Mouse (Mus musculus) forebrain, embryonic 15.5 days (tissue): ENCODE data around the gene 2300002M23Rik. TPM values are rescaled to one million over a fixed set of nuclear protein-coding genes. Genes with fewer than 3 reads are reported as not detected.

Source experiments
- ATAC-seq: fragments of 200-750 bp; cut with Nextera tagmentation; replicated peaks from 2 replicates; pipeline ENCODE4 v1.8.0; 2017; ENCODE audit warnings: mild to moderate bottlenecking, moderate TSS enrichment, moderate library complexity
- H3K27ac ChIP-seq: fragments of 300-500 bp; sonication (generic); replicated peaks from 2 replicates; pipeline ENCODE4 v1.5.1; 2015; ENCODE audit warnings: mild to moderate bottlenecking, inconsistent platforms
- H3K27me3 ChIP-seq: fragments of 300-500 bp; sonication (generic); 2 replicates; pipeline ENCODE4 v1.6.1; 2015; ENCODE audit warnings: inconsistent platforms
- H3K36me3 ChIP-seq: fragments of 300-500 bp; sonication (generic); 2 replicates; pipeline ENCODE4 v1.6.1; 2015; ENCODE audit warnings: mild to moderate bottlenecking, inconsistent platforms
- H3K4me1 ChIP-seq: fragments of 300-500 bp; sonication (generic); 2 replicates; pipeline ENCODE4 v1.6.1; 2015; ENCODE audit warnings: inconsistent platforms
- H3K4me2 ChIP-seq: fragments of 300-500 bp; sonication (generic); replicated peaks from 2 replicates; pipeline ENCODE4 v1.6.1; 2015; ENCODE audit warnings: mild to moderate bottlenecking, inconsistent platforms
- H3K4me3 ChIP-seq: fragments of 300-500 bp; sonication (generic); 2 replicates; pipeline ENCODE4 v1.5.1; 2015; ENCODE audit warnings: mild to moderate bottlenecking, inconsistent platforms
- H3K9ac ChIP-seq: fragments of 300-500 bp; sonication (generic); replicated peaks from 2 replicates; pipeline ENCODE4 v1.6.1; 2015; ENCODE audit warnings: mild to moderate bottlenecking, inconsistent platforms
- H3K9me3 ChIP-seq: fragments of 300-500 bp; sonication (generic); 2 replicates; pipeline ENCODE4 v1.6.1; 2016; ENCODE audit warnings: inconsistent platforms
- WGBS: fragments of 180-500 bp; shearing (Covaris S2); methylation state at CpG from one replicate; pipeline ENCODE4 v1.1.7; 2015; ENCODE audit warnings: mixed read lengths; 5-methylcytosine and 5-hydroxymethylcytosine counted together
- polyA plus RNA-seq: library from polyadenylated mRNA; unstranded; fragments of >200 nt; fragmentation: Nextera tagmentation; extraction: Ambion mirVana; gene quantifications from 2 replicates; pipeline ENCODE4 v1.2.1, GENCODE M21; 2015

Gene 2300002M23Rik
- polyA plus RNA-seq, 1 experiment from 2014 or later = not detected

DNA sequence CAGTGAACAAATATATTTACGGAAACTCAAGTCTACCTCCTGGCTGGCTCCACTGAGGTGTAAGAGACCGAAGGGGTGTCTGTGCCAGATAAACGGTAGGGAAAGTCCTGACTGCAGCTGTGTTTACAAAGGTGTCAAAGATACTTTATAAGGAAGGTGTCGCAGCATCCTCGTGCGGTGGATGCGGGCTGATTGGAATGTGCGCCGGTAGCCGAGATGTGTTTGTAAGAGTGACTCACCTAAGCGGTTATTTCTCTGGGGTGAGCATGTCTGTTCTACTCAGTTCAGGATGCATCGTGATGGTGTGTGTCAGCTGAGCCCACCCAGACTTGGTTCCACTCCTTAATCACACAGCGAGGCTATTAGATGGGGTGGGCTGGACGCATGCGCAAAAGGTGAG, 24.5 kb downstream of the 2300002M23Rik start:
- Histone ChIP-seq H3K4me2 (no peak overlapping the region), H3K4me1 (peaks cover 7% of the 10 kb centered on the region), H3K9ac (no peak overlapping the region), H3K4me3 (no peak overlapping the region), H3K9me3 (no peaks in the 10 kb centered on the region), H3K27ac (no peak overlapping the region), H3K36me3 (no peaks in the 10 kb centered on the region), H3K27me3 (no peaks in the 10 kb centered on the region)
- 93% methylated on average over 15 of the region's 15 CpGs for WGBS
- ATAC-seq = no peak

DNA sequence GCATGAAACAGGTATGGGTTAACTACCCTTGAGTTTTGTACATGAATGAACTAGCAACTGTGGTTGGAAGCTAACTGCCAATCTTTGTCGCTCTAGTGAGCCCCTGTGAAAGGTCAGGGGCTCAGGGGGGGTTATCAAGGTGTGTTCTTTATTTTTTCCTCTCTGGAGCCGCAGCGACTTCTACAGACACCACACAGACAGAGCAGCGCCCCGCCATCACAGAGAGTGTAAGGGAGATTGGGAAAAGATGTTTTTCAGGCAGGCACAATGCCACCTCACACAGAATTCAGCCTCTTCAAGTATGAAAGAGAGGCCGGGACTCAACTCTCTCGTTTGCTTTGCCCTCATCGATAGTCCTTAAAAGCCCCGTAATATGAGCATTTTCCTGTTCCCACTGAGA, 24.9 kb downstream of the 2300002M23Rik start:
- 91% methylated on average over 9 of the region's 9 CpGs for WGBS
- Histone ChIP-seq H3K9ac (no peak overlapping the region), H3K36me3 (no peaks in the 10 kb centered on the region), H3K27me3 (no peaks in the 10 kb centered on the region), H3K4me3 (no peak overlapping the region), H3K4me1 (peaks cover 7% of the 10 kb centered on the region), H3K9me3 (no peaks in the 10 kb centered on the region), H3K4me2 (no peak overlapping the region), H3K27ac (no peak overlapping the region)
- ATAC-seq = no peak

DNA sequence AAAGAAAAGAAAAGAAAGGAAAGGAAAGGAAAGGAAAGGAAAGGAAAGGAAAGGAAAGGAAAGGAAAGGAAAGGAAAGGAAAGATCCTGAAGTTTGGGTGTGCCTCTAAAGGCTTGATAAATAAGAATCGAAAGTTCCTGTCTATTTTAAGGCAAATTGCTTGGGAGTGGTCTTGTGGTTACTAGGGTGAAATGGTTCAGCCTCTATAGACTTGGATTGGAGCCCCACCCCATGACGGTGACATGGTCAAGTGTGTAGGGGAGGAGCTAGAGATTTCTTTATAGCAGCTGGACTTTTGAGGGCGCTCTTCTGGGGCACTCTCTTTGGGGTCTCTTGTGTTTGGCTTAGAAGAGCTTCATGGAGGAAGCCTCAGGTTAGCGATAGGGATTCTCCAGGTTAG, 26.5 kb downstream of the 2300002M23Rik start:
- Histone ChIP-seq H3K27me3 (no peaks in the 10 kb centered on the region), H3K4me1 (peaks cover 7% of the 10 kb centered on the region), H3K9me3 (no peaks in the 10 kb centered on the region), H3K4me2 (no peak overlapping the region), H3K9ac (no peak overlapping the region), H3K4me3 (no peak overlapping the region), H3K36me3 (no peaks in the 10 kb centered on the region), H3K27ac (no peak overlapping the region)
- no peak for ATAC-seq
- WGBS = 40% methylated on average over 4 of the region's 4 CpGs

DNA sequence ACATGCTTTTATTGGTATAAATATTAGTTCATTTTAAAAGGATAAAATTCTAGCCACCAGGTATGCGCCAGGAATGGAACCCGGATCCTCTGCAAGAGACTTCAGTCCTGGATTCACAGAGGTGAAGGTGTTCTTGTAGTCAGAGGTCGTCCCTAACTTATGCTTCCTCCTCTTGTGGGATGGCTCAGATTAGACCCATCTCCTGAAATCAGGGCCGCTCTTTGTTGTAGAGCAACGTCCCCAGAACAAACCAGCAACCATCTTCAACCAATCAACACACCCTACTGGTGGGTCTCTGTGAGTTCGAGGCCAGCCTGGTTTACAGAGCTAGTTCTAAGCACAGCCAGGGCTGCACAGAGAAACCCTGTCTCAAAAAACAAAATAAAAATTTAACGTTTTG, 27.2 kb downstream of the 2300002M23Rik start:
- 87% methylated on average over 7 of the region's 7 CpGs for WGBS
- Histone ChIP-seq H3K9ac (no peak overlapping the region), H3K9me3 (no peaks in the 10 kb centered on the region), H3K27ac (no peak overlapping the region), H3K4me2 (no peak overlapping the region), H3K4me1 (peaks cover 7% of the 10 kb centered on the region), H3K27me3 (no peaks in the 10 kb centered on the region), H3K36me3 (no peaks in the 10 kb centered on the region), H3K4me3 (no peak overlapping the region)
- no peak for ATAC-seq

DNA sequence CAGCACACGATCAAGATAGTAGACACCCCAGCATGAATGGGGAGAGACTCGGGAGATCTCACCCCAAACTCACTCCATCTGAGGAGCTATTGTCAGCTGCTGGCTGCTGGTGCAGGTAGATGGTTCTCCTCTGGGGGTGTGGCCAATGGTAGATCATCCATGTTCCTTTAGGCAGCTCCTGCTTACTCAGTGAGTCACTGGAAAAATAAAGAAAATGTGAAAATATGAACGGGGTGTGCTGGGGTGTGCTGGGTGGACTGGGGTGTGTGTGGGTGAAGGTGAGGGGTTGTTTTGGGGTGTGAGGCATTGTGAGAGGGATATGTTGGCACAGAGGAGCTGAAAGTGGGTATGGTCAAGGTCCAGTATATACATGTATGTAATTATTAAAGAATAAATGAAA, 30.1 kb downstream of the 2300002M23Rik start:
- Histone ChIP-seq H3K9me3 (no peaks in the 10 kb centered on the region), H3K27me3 (no peaks in the 10 kb centered on the region), H3K27ac (no peak overlapping the region), H3K36me3 (no peaks in the 10 kb centered on the region), H3K9ac (no peak overlapping the region), H3K4me2 (no peak overlapping the region), H3K4me1 (no peaks in the 10 kb centered on the region), H3K4me3 (no peak overlapping the region)
- ATAC-seq = no peak
- 91% methylated on average over 3 of the region's 3 CpGs for WGBS

DNA sequence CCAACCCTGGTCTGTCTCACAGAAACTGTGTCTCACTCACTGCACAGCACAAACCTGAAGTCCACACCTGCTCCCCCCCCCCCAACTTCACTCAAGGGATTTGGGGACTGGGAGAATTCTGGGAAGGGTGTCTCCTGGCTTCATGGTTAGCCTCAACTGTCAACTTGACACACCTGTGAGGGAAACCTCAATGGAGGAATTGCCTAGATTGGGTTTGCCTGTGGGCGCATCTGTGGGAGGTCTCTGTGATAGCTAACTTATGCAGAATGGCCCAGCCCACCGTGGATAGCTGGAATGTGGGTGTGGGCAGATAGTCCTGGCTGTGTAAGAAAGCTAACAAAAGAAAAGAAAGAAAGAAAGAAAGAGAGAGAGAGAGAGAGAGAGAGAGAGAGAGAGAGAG, 34.0 kb downstream of the 2300002M23Rik start, which contains the start of gene Sfta2:
Gene Sfta2, plus strand, starts transcription at position 301 of the 400 bp plus-strand sequence.
- no peaks in the 10 kb centered on the region for H3K4me1 ChIP-seq
- H3K4me2 ChIP-seq = no peak within 1 kb of the TSS
- no peak within 1 kb of the TSS for H3K27ac ChIP-seq
- H3K9ac ChIP-seq = no peak within 1 kb of the TSS
- ATAC-seq = no peak
- H3K9me3 ChIP-seq = no peaks in the 10 kb centered on the region
- H3K4me3 ChIP-seq = no peak within 1 kb of the TSS
- WGBS = 59% methylated on average over 2 of the region's 2 CpGs
- no peaks in the 10 kb centered on the region for H3K36me3 ChIP-seq
- no peaks in the 10 kb centered on the region for H3K27me3 ChIP-seq

DNA sequence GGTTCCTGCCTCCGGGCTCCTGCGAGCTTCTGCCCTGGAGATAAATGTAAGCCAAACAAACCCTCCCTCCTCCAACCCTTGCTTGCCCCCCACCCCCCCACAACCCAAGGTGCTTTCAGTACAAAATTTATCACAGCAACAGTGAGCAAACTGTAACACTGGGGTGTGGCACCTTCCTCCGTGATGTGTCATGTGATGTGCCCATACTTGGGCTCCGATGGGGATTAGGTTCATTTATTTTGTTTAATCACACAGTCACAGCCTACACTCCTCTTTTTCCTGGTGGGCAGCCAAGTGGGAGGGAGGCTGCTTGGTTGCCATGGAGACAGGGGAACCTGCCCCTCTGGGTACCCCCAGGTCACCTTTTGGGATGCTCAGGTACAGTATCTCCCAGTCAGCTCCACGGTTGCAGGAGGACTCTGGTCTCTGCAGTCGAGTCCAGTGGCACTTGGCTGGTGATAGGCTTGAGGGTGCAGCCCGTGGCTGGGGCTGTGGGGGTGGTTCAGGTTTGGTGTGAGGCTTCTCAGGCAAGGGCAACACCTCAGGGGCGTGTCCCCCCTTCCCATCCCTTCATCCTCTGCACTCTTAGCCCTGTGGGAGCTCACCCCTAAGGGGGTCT, 34.6 kb downstream of the 2300002M23Rik start:
- WGBS = 59% methylated on average over 8 of the region's 8 CpGs
- H3K36me3 ChIP-seq = no peaks in the 10 kb centered on the region
- no peak overlapping the region for H3K4me3 ChIP-seq
- H3K9ac ChIP-seq = no peak overlapping the region
- no peaks in the 10 kb centered on the region for H3K27me3 ChIP-seq
- no peak for ATAC-seq
- no peaks in the 10 kb centered on the region for H3K4me1 ChIP-seq
- no peaks in the 10 kb centered on the region for H3K9me3 ChIP-seq
- H3K4me2 ChIP-seq = no peak overlapping the region
- no peak overlapping the region for H3K27ac ChIP-seq

DNA sequence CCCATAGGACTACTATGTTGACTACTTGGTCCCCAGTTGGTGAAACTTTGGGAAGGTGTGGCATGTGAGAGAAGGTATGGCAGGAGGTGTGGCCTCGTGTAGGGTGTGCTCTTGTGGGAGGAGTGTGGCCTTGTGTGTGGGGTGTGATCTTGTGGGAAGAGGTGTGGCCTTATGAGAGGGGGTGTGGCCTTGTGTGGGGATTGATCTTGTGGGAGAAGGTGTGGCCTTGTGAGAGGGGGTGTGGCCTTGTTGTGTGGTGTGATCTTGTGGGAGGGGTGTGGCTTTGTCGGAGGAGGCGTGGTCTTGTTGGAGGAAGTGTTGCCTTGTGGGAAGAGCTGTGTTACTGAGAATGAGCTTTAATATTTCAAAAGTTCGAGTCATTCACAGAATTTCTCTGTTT, 49.9 kb downstream of the 2300002M23Rik start:
- Histone ChIP-seq H3K9me3 (no peaks in the 10 kb centered on the region), H3K4me3 (no peak overlapping the region), H3K27ac (no peak overlapping the region), H3K4me2 (no peak overlapping the region), H3K4me1 (no peaks in the 10 kb centered on the region), H3K36me3 (no peaks in the 10 kb centered on the region), H3K27me3 (no peaks in the 10 kb centered on the region), H3K9ac (no peak overlapping the region)
- no peak for ATAC-seq
- 86% methylated on average over 4 of the region's 4 CpGs for WGBS

Other genes with a start within 250 kb of the 2300002M23Rik start
- gene H2-Q1, start 247.0 kb upstream of the 2300002M23Rik start, polyA plus RNA-seq = 0.27 and 0.32 TPM in 2 replicates
- gene H2-Q2, start 225.2 kb upstream of the 2300002M23Rik start, polyA plus RNA-seq = 1.1 and 1.2 TPM in 2 replicates
- gene H2-Q4, start 187.8 kb upstream of the 2300002M23Rik start, polyA plus RNA-seq = 0.73 and 0.80 TPM in 2 replicates
- gene H2-Q6, start 142.6 kb upstream of the 2300002M23Rik start, polyA plus RNA-seq = 0.33 and 0.53 TPM in 2 replicates
- 1.2 and 1.3 TPM in 2 replicates for gene H2-Q7, start 128.3 kb upstream of the 2300002M23Rik start, polyA plus RNA-seq
- 0.11 and 0.83 TPM in 2 replicates for gene H2-Q10, start 97.4 kb upstream of the 2300002M23Rik start, polyA plus RNA-seq
- gene Pou5f1, start 61.4 kb upstream of the 2300002M23Rik start, polyA plus RNA-seq = not detected in 2 replicates
- 33.6 and 36.9 TPM in 2 replicates for gene Tcf19, start 50.6 kb upstream of the 2300002M23Rik start, polyA plus RNA-seq
- gene Cchcr1, start 50.4 kb upstream of the 2300002M23Rik start, polyA plus RNA-seq = 9.5 and 10.6 TPM in 2 replicates
- 1.2 and 1.5 TPM in 2 replicates for gene Psors1c2, start 34.2 kb upstream of the 2300002M23Rik start, polyA plus RNA-seq
- gene Cdsn, start 15.3 kb upstream of the 2300002M23Rik start, polyA plus RNA-seq = 0.06 and 0.11 TPM in 2 replicates
- not detected in 2 replicates for gene Sfta2, start 34.1 kb downstream of the 2300002M23Rik start, polyA plus RNA-seq
- not detected in 2 replicates for gene Gm9573, start 59.2 kb downstream of the 2300002M23Rik start, polyA plus RNA-seq
- not detected in 2 replicates for gene Mucl3, start 76.2 kb downstream of the 2300002M23Rik start, polyA plus RNA-seq
- 16.2 and 18.1 TPM in 2 replicates for gene Vars2, start 100.1 kb downstream of the 2300002M23Rik start, polyA plus RNA-seq
- gene Gtf2h4, start 106.3 kb downstream of the 2300002M23Rik start, polyA plus RNA-seq = 36.1 and 37.8 TPM in 2 replicates
- gene Ddr1, start 137.2 kb downstream of the 2300002M23Rik start, polyA plus RNA-seq = 127 TPM in 2 replicates